Mouse (Mus musculus): ENCODE measurements at regions not wholly inside any gene's neighbourhood (a gene's known extent, or its start where the extent isn't known, plus 50 kb on each side); places are given as distances from the start of the nearest gene placed in this dataset.

DNA sequence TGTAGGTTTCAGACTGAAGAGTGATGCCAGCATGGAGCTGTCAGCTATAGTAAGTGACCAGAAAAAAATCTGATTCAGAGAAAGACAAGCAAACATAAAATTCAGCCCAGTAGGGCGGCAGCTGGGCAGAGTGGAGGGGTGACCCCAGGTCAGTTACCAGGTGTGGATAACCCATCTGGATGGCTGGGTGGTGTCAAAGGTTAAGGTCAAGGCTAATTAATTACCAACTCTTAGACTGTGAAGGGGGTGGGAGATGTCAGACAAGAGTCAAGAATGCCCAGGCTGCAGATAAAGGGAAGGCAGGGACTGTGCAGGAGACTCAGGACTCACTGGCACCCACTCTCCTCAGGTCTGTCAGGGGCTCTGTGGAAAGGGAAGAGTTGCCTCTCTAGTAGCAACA lies 188.1 kb downstream of the Bcl2l11 start:
- H3K36me3 ChIP-seq (ENCODE audit: control insufficient read depth, insufficient read depth, low read length), result no peaks in the 10 kb centered on the region
- DNase-seq (ENCODE audit: low spot score), result no peak
- H3K9ac ChIP-seq (ENCODE audit: low read length), result no peak overlapping the region
- H3K9me3 ChIP-seq (ENCODE audit: control insufficient read depth, low read length), result no peaks in the 10 kb centered on the region
- H3K4me3 ChIP-seq (ENCODE audit: low read depth, low read length), result no peak overlapping the region
- H3K27me3 ChIP-seq (ENCODE audit: control insufficient read depth, insufficient read depth, low read length), result no peaks in the 10 kb centered on the region
- no peak overlapping the region for H3K27ac ChIP-seq (replicated peaks; ENCODE audit: low read depth, low read length)
- peaks cover 8% of the 10 kb centered on the region for H3K4me1 ChIP-seq (ENCODE audit: control insufficient read depth, insufficient read depth, low read length)
- no peak overlapping the region for H3K4me2 ChIP-seq (ENCODE audit: low read depth, severe bottlenecking)
- WGBS, result 8% methylated on average over 1 of the region's 1 CpGs
- no peak for ATAC-seq (ENCODE audit: insufficient number of reproducible peaks, low FRiP score, low TSS enrichment, low read depth)

GRCm38 (mm10) chr2:128316516-128316915 lies 190.7 kb downstream of the Bcl2l11 start:
- Histone ChIP-seq H3K27me3 (ENCODE audit: control insufficient read depth, insufficient read depth, low read length) (no peaks in the 10 kb centered on the region), H3K4me3 (ENCODE audit: low read depth, low read length) (no peak overlapping the region), H3K9ac (ENCODE audit: low read length) (no peak overlapping the region), H3K4me1 (ENCODE audit: control insufficient read depth, insufficient read depth, low read length) (peaks cover 11% of the 10 kb centered on the region), H3K9me3 (ENCODE audit: control insufficient read depth, low read length) (no peaks in the 10 kb centered on the region), H3K27ac (replicated peaks; ENCODE audit: low read depth, low read length) (no peak overlapping the region), H3K36me3 (ENCODE audit: control insufficient read depth, insufficient read depth, low read length) (no peaks in the 10 kb centered on the region), H3K4me2 (ENCODE audit: low read depth, severe bottlenecking) (no peak overlapping the region)
- DNase-seq (ENCODE audit: low spot score), result no peak
- no peak for ATAC-seq (ENCODE audit: insufficient number of reproducible peaks, low FRiP score, low TSS enrichment, low read depth)
- 83% methylated on average over 2 of the region's 2 CpGs for WGBS

GRCm38 (mm10) chr2:128318266-128318665 lies 192.4 kb downstream of the Bcl2l11 start:
- Histone ChIP-seq H3K27me3 (ENCODE audit: control insufficient read depth, insufficient read depth, low read length) (no peaks in the 10 kb centered on the region), H3K4me3 (ENCODE audit: low read depth, low read length) (no peak overlapping the region), H3K4me2 (ENCODE audit: low read depth, severe bottlenecking) (no peak overlapping the region), H3K27ac (replicated peaks; ENCODE audit: low read depth, low read length) (no peak overlapping the region), H3K36me3 (ENCODE audit: control insufficient read depth, insufficient read depth, low read length) (no peaks in the 10 kb centered on the region), H3K4me1 (ENCODE audit: control insufficient read depth, insufficient read depth, low read length) (peaks cover 8% of the 10 kb centered on the region), H3K9ac (ENCODE audit: low read length) (no peak overlapping the region), H3K9me3 (ENCODE audit: control insufficient read depth, low read length) (no peaks in the 10 kb centered on the region)
- 80% methylated on average over 4 of the region's 4 CpGs for WGBS
- ATAC-seq (ENCODE audit: insufficient number of reproducible peaks, low FRiP score, low TSS enrichment, low read depth) (no peak), DNase-seq (ENCODE audit: low spot score) (no peak)

- peak; percentile 54 for DNase-seq (ENCODE audit: low spot score)
- Histone ChIP-seq H3K4me1 (ENCODE audit: control insufficient read depth, insufficient read depth, low read length) (peaks cover 8% of the 10 kb centered on the region), H3K9me3 (ENCODE audit: control insufficient read depth, low read length) (no peaks in the 10 kb centered on the region), H3K4me3 (ENCODE audit: low read depth, low read length) (no peak overlapping the region), H3K4me2 (ENCODE audit: low read depth, severe bottlenecking) (no peak overlapping the region), H3K36me3 (ENCODE audit: control insufficient read depth, insufficient read depth, low read length) (no peaks in the 10 kb centered on the region), H3K9ac (ENCODE audit: low read length) (no peak overlapping the region), H3K27ac (replicated peaks; ENCODE audit: low read depth, low read length) (no peak overlapping the region), H3K27me3 (ENCODE audit: control insufficient read depth, insufficient read depth, low read length) (no peaks in the 10 kb centered on the region)
- no peak for ATAC-seq (ENCODE audit: insufficient number of reproducible peaks, low FRiP score, low TSS enrichment, low read depth)
- WGBS, result 47% methylated on average over 5 of the region's 5 CpGs
Observed at GRCm38 (mm10) chr2:128318956-128319355, 193.1 kb downstream of the Bcl2l11 start.

GRCm38 (mm10) chr2:128321475-128321874 lies 195.6 kb downstream of the Bcl2l11 start:
- Histone ChIP-seq H3K4me2 (ENCODE audit: low read depth, severe bottlenecking) (no peak overlapping the region), H3K4me1 (ENCODE audit: control insufficient read depth, insufficient read depth, low read length) (peaks cover 13% of the 10 kb centered on the region), H3K27ac (replicated peaks; ENCODE audit: low read depth, low read length) (no peak overlapping the region), H3K9me3 (ENCODE audit: control insufficient read depth, low read length) (no peaks in the 10 kb centered on the region), H3K27me3 (ENCODE audit: control insufficient read depth, insufficient read depth, low read length) (no peaks in the 10 kb centered on the region), H3K9ac (ENCODE audit: low read length) (no peak overlapping the region), H3K36me3 (ENCODE audit: control insufficient read depth, insufficient read depth, low read length) (no peaks in the 10 kb centered on the region), H3K4me3 (ENCODE audit: low read depth, low read length) (no peak overlapping the region)
- WGBS, result 40% methylated on average over 2 of the region's 2 CpGs
- ATAC-seq (ENCODE audit: insufficient number of reproducible peaks, low FRiP score, low TSS enrichment, low read depth), result no peak
- no peak for DNase-seq (ENCODE audit: low spot score)

GRCm38 (mm10) chr2:128324256-128325096 lies 198.6 kb downstream of the Bcl2l11 start:
- no peak for DNase-seq (ENCODE audit: low spot score)
- no peaks in the 10 kb centered on the region for H3K36me3 ChIP-seq (ENCODE audit: control insufficient read depth, insufficient read depth, low read length)
- no peak for ATAC-seq (ENCODE audit: insufficient number of reproducible peaks, low FRiP score, low TSS enrichment, low read depth)
- H3K27ac ChIP-seq (replicated peaks; ENCODE audit: low read depth, low read length), result no peak overlapping the region
- no peak overlapping the region for H3K4me3 ChIP-seq (ENCODE audit: low read depth, low read length)
- no peak overlapping the region for H3K4me2 ChIP-seq (ENCODE audit: low read depth, severe bottlenecking)
- H3K4me1 ChIP-seq (ENCODE audit: control insufficient read depth, insufficient read depth, low read length), result peaks cover 5% of the 10 kb centered on the region
- WGBS, result 67% methylated on average over 13 of the region's 13 CpGs
- no peaks in the 10 kb centered on the region for H3K9me3 ChIP-seq (ENCODE audit: control insufficient read depth, low read length)
- no peaks in the 10 kb centered on the region for H3K27me3 ChIP-seq (ENCODE audit: control insufficient read depth, insufficient read depth, low read length)
- H3K9ac ChIP-seq (ENCODE audit: low read length), result no peak overlapping the region

DNA sequence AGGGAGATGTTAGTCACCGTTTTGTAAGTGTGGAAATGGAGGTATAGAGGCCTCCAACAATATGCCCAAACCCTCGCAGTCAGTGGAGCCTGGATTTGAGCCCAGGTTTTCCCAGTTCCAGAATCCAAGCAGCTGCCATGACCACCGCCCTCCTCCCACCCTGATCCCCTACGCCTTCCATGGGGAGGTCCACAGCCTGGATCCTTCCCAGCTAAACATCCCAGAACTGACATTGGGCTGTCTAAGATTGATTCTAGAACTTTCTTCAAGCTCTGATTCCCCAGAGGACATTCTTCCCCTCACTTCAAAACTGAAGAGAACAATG lies 199.2 kb downstream of the Bcl2l11 start:
- DNase-seq (ENCODE audit: low spot score) (no peak), ATAC-seq (ENCODE audit: insufficient number of reproducible peaks, low FRiP score, low TSS enrichment, low read depth) (no peak)
- Histone ChIP-seq H3K4me1 (ENCODE audit: control insufficient read depth, insufficient read depth, low read length) (peaks cover 5% of the 10 kb centered on the region), H3K9ac (ENCODE audit: low read length) (no peak overlapping the region), H3K4me2 (ENCODE audit: low read depth, severe bottlenecking) (no peak overlapping the region), H3K36me3 (ENCODE audit: control insufficient read depth, insufficient read depth, low read length) (no peaks in the 10 kb centered on the region), H3K4me3 (ENCODE audit: low read depth, low read length) (no peak overlapping the region), H3K9me3 (ENCODE audit: control insufficient read depth, low read length) (no peaks in the 10 kb centered on the region), H3K27me3 (ENCODE audit: control insufficient read depth, insufficient read depth, low read length) (no peaks in the 10 kb centered on the region), H3K27ac (replicated peaks; ENCODE audit: low read depth, low read length) (no peak overlapping the region)
- WGBS, result 84% methylated on average over 4 of the region's 4 CpGs

- H3K4me3 ChIP-seq (ENCODE audit: low read depth, low read length), result no peak overlapping the region
- DNase-seq (ENCODE audit: low spot score), result no peak
- no peaks in the 10 kb centered on the region for H3K9me3 ChIP-seq (ENCODE audit: control insufficient read depth, low read length)
- ATAC-seq (ENCODE audit: insufficient number of reproducible peaks, low FRiP score, low TSS enrichment, low read depth), result no peak
- H3K4me2 ChIP-seq (ENCODE audit: low read depth, severe bottlenecking), result no peak overlapping the region
- H3K27me3 ChIP-seq (ENCODE audit: control insufficient read depth, insufficient read depth, low read length), result no peaks in the 10 kb centered on the region
- WGBS, result 89% methylated on average over 4 of the region's 4 CpGs
- peaks cover 5% of the 10 kb centered on the region for H3K4me1 ChIP-seq (ENCODE audit: control insufficient read depth, insufficient read depth, low read length)
- H3K27ac ChIP-seq (replicated peaks; ENCODE audit: low read depth, low read length), result no peak overlapping the region
- H3K9ac ChIP-seq (ENCODE audit: low read length), result no peak overlapping the region
- no peaks in the 10 kb centered on the region for H3K36me3 ChIP-seq (ENCODE audit: control insufficient read depth, insufficient read depth, low read length)
Observed at GRCm38 (mm10) chr2:128325456-128325855, 199.6 kb downstream of the Bcl2l11 start.

DNA sequence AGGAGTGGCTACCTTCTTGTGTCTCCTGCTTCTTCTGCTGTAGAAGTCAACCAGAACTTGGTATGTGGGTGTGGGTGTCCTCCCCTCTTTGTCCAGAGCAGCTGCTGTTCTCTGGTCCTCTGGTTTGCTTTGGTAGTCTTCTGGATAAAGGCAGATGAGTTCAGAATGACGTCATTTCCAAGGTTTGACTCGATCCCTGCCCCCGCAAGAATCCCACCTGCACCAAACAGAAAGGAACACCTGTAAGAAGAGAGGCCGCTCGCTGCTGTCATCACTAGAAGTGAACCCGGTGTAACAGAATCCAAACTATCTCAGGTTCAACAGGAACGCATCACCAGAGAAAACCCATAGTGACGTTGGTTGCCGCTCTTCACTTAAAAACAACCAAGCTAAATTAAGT lies 205.0 kb downstream of the Bcl2l11 start:
- no peaks in the 10 kb centered on the region for H3K9me3 ChIP-seq (ENCODE audit: control insufficient read depth, low read length)
- H3K4me3 ChIP-seq (ENCODE audit: low read depth, low read length), result no peak overlapping the region
- ATAC-seq (ENCODE audit: insufficient number of reproducible peaks, low FRiP score, low TSS enrichment, low read depth) (no peak), DNase-seq (ENCODE audit: low spot score) (no peak)
- no peak overlapping the region for H3K27ac ChIP-seq (replicated peaks; ENCODE audit: low read depth, low read length)
- H3K36me3 ChIP-seq (ENCODE audit: control insufficient read depth, insufficient read depth, low read length), result no peaks in the 10 kb centered on the region
- no peak overlapping the region for H3K9ac ChIP-seq (ENCODE audit: low read length)
- H3K4me1 ChIP-seq (ENCODE audit: control insufficient read depth, insufficient read depth, low read length), result peaks cover 33% of the 10 kb centered on the region
- no peak overlapping the region for H3K4me2 ChIP-seq (ENCODE audit: low read depth, severe bottlenecking)
- WGBS, result 90% methylated on average over 9 of the region's 9 CpGs
- no peaks in the 10 kb centered on the region for H3K27me3 ChIP-seq (ENCODE audit: control insufficient read depth, insufficient read depth, low read length)
